Mouse (Mus musculus): ENCODE measurements around the gene Gm21887. TPM values are rescaled to one million over a fixed set of nuclear protein-coding genes. Genes with fewer than 3 reads are reported as not detected.
"Not testable (repeated sequence)": the region's sequence is repeated elsewhere in the genome, so short reads cannot be mapped to it uniquely, and the experiment has no call there.

Gm21887 gene
- polyA plus RNA-seq, 1 experiment from 2014 or later, result 91.3 TPM

- not testable (repeated sequence) for H3K4me3 ChIP-seq (ENCODE audit: low read length); H3K27me3 ChIP-seq (replicated peaks; ENCODE audit: control insufficient read depth, insufficient read depth, low read length); H3K27ac ChIP-seq (ENCODE audit: low read depth, low read length); H3K9ac ChIP-seq (ENCODE audit: low read depth, low read length); ATAC-seq; H3K4me2 ChIP-seq (ENCODE audit: low read length); H3K4me1 ChIP-seq (ENCODE audit: control insufficient read depth, insufficient read depth, low read depth, low read length); H3K9me3 ChIP-seq (ENCODE audit: control insufficient read depth, low read length)
- 74% methylated on average over 6 of the region's 6 CpGs for WGBS
- peaks cover 10% of the 10 kb centered on the region for H3K36me3 ChIP-seq (ENCODE audit: control insufficient read depth, insufficient read depth, low read length)
Observed at GRCm38 (mm10) chrX:169974974-169975373, 34.5 kb upstream of the Gm21887 start.

GRCm38 (mm10) chrX:169975681-169976131 lies 33.8 kb upstream of the Gm21887 start:
- 78% methylated on average over 3 of the region's 3 CpGs for WGBS
- H3K4me3 ChIP-seq (ENCODE audit: low read length); H3K4me2 ChIP-seq (ENCODE audit: low read length); H3K9me3 ChIP-seq (ENCODE audit: control insufficient read depth, low read length); H3K27ac ChIP-seq (ENCODE audit: low read depth, low read length); ATAC-seq; H3K4me1 ChIP-seq (ENCODE audit: control insufficient read depth, insufficient read depth, low read depth, low read length); H3K9ac ChIP-seq (ENCODE audit: low read depth, low read length); H3K27me3 ChIP-seq (replicated peaks; ENCODE audit: control insufficient read depth, insufficient read depth, low read length): not testable (repeated sequence)
- H3K36me3 ChIP-seq (ENCODE audit: control insufficient read depth, insufficient read depth, low read length), result peaks cover 10% of the 10 kb centered on the region

GRCm38 (mm10) chrX:169976340-169976739 lies 33.1 kb upstream of the Gm21887 start:
- H3K9ac ChIP-seq (ENCODE audit: low read depth, low read length); ATAC-seq; H3K4me1 ChIP-seq (ENCODE audit: control insufficient read depth, insufficient read depth, low read depth, low read length); H3K27me3 ChIP-seq (replicated peaks; ENCODE audit: control insufficient read depth, insufficient read depth, low read length); H3K4me2 ChIP-seq (ENCODE audit: low read length); H3K4me3 ChIP-seq (ENCODE audit: low read length); H3K27ac ChIP-seq (ENCODE audit: low read depth, low read length): not testable (repeated sequence)
- H3K36me3 ChIP-seq (ENCODE audit: control insufficient read depth, insufficient read depth, low read length), result peaks cover 10% of the 10 kb centered on the region
- peaks cover 12% of the 10 kb centered on the region for H3K9me3 ChIP-seq (ENCODE audit: control insufficient read depth, low read length)
- 67% methylated on average over 5 of the region's 5 CpGs for WGBS

- H3K4me3 ChIP-seq (ENCODE audit: low read length); ATAC-seq; H3K9ac ChIP-seq (ENCODE audit: low read depth, low read length); H3K4me1 ChIP-seq (ENCODE audit: control insufficient read depth, insufficient read depth, low read depth, low read length); H3K27me3 ChIP-seq (replicated peaks; ENCODE audit: control insufficient read depth, insufficient read depth, low read length); H3K27ac ChIP-seq (ENCODE audit: low read depth, low read length); H3K4me2 ChIP-seq (ENCODE audit: low read length): not testable (repeated sequence)
- WGBS, result 91% methylated on average over 7 of the region's 7 CpGs
- H3K36me3 ChIP-seq (ENCODE audit: control insufficient read depth, insufficient read depth, low read length), result peaks cover 19% of the 10 kb centered on the region
- peaks cover 18% of the 10 kb centered on the region for H3K9me3 ChIP-seq (ENCODE audit: control insufficient read depth, low read length)
Observed at GRCm38 (mm10) chrX:169977856-169978435, 31.5 kb upstream of the Gm21887 start.

- H3K9me3 ChIP-seq (ENCODE audit: control insufficient read depth, low read length), result peaks cover 18% of the 10 kb centered on the region
- peak overlapping the region; percentile 20 for H3K4me3 ChIP-seq (ENCODE audit: low read length)
- not testable (repeated sequence) for H3K27ac ChIP-seq (ENCODE audit: low read depth, low read length); H3K4me1 ChIP-seq (ENCODE audit: control insufficient read depth, insufficient read depth, low read depth, low read length); H3K9ac ChIP-seq (ENCODE audit: low read depth, low read length); H3K27me3 ChIP-seq (replicated peaks; ENCODE audit: control insufficient read depth, insufficient read depth, low read length)
- H3K36me3 ChIP-seq (ENCODE audit: control insufficient read depth, insufficient read depth, low read length), result peaks cover 21% of the 10 kb centered on the region
- H3K4me2 ChIP-seq (ENCODE audit: low read length), result peak overlapping the region; percentile 41
- WGBS, result 62% methylated on average over 29 of the region's 29 CpGs
- ATAC-seq, result 0 out of 2 replicates have a peak, but pooled peaks have one; percentile 15
Observed at GRCm38 (mm10) chrX:169978436-169979381, 30.8 kb upstream of the Gm21887 start.

- H3K9ac ChIP-seq (ENCODE audit: low read depth, low read length), result peak overlapping the region; percentile 9; the same call in 1 of the 2 replicates
- peak; percentile 48 for ATAC-seq
- not testable (repeated sequence) for H3K27ac ChIP-seq (ENCODE audit: low read depth, low read length); H3K27me3 ChIP-seq (replicated peaks; ENCODE audit: control insufficient read depth, insufficient read depth, low read length); H3K4me1 ChIP-seq (ENCODE audit: control insufficient read depth, insufficient read depth, low read depth, low read length)
- WGBS, result 69% methylated on average over 20 of the region's 20 CpGs
- H3K9me3 ChIP-seq (ENCODE audit: control insufficient read depth, low read length), result peaks cover 18% of the 10 kb centered on the region
- peaks cover 26% of the 10 kb centered on the region for H3K36me3 ChIP-seq (ENCODE audit: control insufficient read depth, insufficient read depth, low read length)
- peak overlapping the region; percentile 41 for H3K4me2 ChIP-seq (ENCODE audit: low read length)
- peak overlapping the region; percentile 20 for H3K4me3 ChIP-seq (ENCODE audit: low read length)
Observed at GRCm38 (mm10) chrX:169979461-169980202, 29.8 kb upstream of the Gm21887 start.

GRCm38 (mm10) chrX:169980203-169980556 lies 29.3 kb upstream of the Gm21887 start:
- ATAC-seq, result peak; percentile 9; the same call in 1 of the 2 replicates

GRCm38 (mm10) chrX:169980809-169981289 lies 28.6 kb upstream of the Gm21887 start:
- WGBS, result 87% methylated on average over 12 of the region's 12 CpGs
- Histone ChIP-seq H3K9ac (ENCODE audit: low read depth, low read length) (no peak overlapping the region), H3K27me3 (replicated peaks; ENCODE audit: control insufficient read depth, insufficient read depth, low read length) (no peaks in the 10 kb centered on the region), H3K4me2 (ENCODE audit: low read length) (no peak overlapping the region), H3K9me3 (ENCODE audit: control insufficient read depth, low read length) (peaks cover 24% of the 10 kb centered on the region), H3K27ac (ENCODE audit: low read depth, low read length) (no peak overlapping the region), H3K4me3 (ENCODE audit: low read length) (no peak overlapping the region), H3K36me3 (ENCODE audit: control insufficient read depth, insufficient read depth, low read length) (peaks cover 29% of the 10 kb centered on the region), H3K4me1 (ENCODE audit: control insufficient read depth, insufficient read depth, low read depth, low read length) (no peaks in the 10 kb centered on the region; the same call in 1 of the 2 replicates)
- no peak for ATAC-seq

More at GRCm38 (mm10) chrX:169980203-169980556, 29.3 kb upstream of the Gm21887 start:
- H3K27me3 ChIP-seq (replicated peaks; ENCODE audit: control insufficient read depth, insufficient read depth, low read length); H3K4me1 ChIP-seq (ENCODE audit: control insufficient read depth, insufficient read depth, low read depth, low read length); H3K4me3 ChIP-seq (ENCODE audit: low read length); H3K27ac ChIP-seq (ENCODE audit: low read depth, low read length); H3K9ac ChIP-seq (ENCODE audit: low read depth, low read length); H3K4me2 ChIP-seq (ENCODE audit: low read length): not testable (repeated sequence)
- WGBS, result 81% methylated on average over 6 of the region's 6 CpGs
- peaks cover 21% of the 10 kb centered on the region for H3K9me3 ChIP-seq (ENCODE audit: control insufficient read depth, low read length)
- H3K36me3 ChIP-seq (ENCODE audit: control insufficient read depth, insufficient read depth, low read length), result peaks cover 26% of the 10 kb centered on the region
